Mouse (Mus musculus): ENCODE measurements around the gene Rhd.
"Not testable (repeated sequence)": the region's sequence is repeated elsewhere in the genome, so short reads cannot be mapped to it uniquely, and the experiment has no call there.

Gene Rhd

DNA sequence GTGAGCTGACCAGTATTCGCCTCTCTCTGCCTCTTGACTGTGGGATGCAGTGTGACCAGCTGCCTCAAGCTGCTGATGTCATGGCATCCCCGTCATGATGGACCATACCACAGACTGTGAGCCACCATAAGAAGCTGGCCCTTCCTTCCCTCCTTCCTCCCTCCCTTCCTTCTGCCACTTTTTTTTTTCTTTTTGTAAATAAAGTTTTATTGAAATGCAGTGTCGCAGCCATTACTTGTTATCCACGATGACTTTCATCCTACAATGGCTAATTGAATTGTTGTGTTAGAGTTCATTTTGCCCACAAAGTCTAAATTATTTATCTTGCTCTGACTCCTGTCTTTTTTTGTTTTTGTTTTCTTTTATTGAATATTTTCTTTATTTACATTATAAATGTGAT, 5.8 kb upstream of the Rhd start:
- no peak for DNase-seq

DNA sequence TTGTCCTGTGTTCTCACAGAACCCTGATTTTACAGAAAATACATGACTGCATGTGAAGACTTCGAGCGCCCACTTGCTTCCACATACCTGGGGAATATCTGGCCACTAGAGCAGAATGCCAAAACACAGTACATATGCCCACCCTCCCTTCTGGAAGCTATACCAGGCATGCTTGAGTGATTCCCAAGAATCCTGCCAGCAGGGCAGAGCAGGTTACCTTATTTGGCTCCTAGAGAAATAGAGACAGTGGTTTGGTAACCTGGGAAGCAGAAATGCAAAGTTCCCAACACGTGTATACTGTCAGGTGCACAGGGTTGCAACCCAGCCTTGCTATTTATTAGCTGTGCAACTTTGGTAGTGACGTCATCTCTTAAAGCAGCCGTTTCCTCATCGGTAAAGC, 2.5 kb upstream of the Rhd start:
- DNase-seq, result no peak

DNA sequence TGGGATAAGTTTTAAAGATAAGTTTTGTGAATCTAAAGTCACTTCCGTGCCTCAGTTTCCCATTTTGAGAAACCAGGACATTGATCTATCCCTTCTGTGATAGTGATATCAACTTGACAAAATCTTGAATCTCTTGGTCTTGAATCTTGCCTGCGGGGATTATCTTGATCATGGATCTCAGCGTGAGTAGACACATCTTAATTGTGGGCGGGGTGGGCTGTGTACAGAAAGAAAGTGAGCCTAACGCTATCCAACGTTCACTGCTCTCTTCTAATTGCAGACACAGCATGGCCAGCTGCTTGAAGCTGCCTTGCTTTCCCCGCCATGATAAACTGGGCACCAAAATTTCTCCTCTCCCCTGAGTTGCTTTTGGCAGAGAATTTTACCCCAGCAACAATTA, 1.3 kb upstream of the Rhd start:
- DNase-seq, result no peak

DNA sequence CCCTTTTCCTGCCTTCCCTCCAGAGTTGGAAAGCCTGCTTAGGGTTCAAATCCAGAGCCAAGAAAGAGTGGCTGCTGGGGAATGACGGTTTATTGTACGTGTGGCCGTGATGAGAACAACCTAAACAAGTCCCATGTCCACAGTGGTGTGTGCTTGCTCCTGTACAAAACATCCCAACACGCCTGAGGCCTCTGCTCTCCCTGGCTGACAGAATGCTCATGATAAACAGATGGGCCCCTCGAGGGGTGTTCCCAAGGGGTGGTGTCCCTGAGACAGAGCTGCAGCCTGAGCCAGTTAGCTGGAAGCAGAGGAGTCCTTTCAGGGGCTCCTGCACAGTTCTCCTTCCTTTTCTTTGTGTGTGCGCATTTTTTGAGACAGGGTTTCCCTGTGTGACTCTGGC, 1.0 kb downstream of the Rhd start:
- no peak for DNase-seq

DNA sequence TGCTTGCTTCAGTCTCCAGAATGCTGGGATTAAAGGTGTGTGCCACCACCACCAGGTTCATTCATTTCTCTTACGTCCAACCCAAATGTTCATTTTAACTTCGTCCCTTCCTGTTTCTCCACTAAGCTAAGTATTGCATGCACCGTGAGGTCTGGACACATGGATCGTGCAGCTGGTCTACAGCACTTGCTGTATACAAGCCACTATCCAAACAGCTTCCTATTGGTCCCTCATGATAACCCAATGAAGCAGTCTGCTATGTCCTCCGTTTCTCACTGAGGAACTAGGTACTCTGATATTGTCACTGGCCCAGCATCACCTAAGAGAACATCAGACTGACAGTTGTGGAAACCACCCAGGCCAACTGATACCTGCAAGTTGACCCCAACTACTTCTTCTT, 1.5 kb downstream of the Rhd start:
- DNase-seq, result no peak

DNA sequence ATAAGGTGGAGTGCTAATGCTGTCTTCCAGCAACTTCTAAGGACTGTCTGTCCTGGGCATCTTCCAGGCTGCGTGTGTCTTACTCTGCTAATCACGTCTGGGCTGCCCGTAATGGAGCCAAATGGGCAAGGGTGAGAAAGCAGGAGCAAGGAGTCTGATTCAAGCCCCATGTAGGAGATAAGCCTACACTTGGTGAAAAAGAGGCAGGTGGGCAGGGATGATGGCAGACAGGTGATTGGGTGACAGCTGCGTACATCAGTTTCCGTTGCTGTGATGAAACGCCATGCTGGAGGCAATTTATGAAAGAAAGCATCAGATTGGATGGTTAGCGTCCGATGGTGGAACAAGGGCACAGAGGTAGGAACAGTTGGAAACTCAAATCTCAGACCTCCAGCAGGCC, 2.9 kb downstream of the Rhd start:
- DNase-seq, result no peak

DNA sequence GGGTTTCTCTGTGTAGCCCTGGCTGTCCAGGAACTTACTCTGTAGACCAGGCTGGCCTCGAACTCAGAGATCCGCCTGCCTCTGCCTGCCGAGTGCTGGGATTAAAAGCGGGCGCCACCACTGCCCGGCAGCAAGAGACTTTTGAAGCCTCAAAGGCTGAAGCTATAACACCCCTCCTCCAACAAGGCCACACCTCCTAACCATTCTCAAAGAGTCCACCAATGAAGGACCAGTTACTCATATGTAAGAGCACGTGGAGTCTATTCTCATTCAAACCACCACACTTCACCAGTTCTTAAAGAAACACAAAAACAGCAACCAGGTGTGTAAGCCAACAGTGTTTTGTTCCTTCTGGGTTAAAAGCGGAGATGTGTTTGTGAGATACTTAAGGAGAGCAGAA, 3.3 kb downstream of the Rhd start:
- no peak for DNase-seq

DNA sequence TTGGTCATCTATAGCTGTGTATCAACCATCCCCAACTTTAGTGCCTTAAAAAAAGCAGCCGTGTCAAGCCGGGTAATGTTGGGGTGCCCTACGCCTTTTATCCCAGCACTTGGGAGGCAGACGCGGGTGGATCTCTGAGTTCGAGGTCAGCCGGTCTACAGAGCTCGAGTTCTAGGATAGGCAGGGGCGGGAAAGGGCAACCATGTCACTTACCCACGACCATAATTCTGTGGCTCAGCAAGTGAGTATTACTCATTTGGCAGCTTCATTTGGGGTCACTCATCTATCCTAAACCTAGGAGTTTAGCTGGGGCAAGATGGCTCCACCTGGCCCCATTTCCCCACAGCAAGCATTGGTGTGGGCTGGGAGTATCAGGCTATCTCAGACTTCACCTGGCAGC, 3.7 kb downstream of the Rhd start:
- no peak for DNase-seq

DNA sequence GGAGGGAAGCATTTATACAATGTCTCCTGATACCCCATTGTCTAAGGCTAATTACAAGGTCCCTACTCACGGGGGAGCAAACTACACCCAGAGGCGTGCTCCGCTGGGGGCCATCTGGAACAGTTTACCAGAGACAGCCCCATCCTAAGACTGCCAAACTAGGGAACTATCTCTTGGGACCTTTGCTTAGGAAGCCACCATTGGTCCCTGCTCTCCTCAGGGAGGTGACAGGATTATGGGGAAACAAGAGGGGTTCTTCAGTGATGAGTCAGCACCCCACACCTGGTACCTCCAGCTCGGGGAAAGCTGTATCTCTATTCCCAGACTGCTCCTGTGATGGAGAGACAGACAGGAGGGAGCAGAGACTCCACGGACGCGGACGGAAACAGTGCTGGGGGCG, 4.2 kb downstream of the Rhd start:
- no peak for DNase-seq

DNA sequence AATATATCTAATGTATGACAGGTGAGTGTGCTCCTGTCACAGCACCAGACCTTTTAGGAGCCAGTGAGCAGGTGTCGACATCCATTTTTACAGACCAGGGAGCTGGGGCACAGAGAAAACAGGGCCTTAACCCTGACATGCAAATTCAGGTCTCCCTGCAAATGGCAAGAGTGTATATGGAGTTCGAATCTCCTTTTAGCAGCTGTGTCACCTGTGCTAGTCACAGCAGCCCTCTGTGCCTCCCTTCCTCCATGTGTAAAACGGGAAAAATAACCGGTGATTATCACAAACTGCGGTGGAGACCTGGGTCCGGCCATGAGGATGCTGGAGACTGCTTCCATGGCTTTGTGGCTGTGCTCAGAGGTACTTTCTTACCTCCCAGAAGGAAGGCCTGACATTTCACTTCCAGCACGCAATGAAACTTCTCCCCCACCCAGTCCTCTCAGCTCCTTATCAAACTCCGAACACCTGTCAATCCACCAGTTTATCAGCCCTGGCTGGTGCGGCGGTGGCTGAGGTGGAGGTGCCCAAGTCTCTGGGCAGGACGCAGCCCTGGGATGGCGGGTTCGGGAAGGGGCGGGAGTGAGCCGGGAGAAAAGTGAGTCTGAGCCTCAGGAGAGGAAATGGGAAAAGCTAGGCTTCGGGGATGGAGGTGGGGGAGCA, 4.9 kb downstream of the Rhd start:
- DNase-seq, result no peak

DNA sequence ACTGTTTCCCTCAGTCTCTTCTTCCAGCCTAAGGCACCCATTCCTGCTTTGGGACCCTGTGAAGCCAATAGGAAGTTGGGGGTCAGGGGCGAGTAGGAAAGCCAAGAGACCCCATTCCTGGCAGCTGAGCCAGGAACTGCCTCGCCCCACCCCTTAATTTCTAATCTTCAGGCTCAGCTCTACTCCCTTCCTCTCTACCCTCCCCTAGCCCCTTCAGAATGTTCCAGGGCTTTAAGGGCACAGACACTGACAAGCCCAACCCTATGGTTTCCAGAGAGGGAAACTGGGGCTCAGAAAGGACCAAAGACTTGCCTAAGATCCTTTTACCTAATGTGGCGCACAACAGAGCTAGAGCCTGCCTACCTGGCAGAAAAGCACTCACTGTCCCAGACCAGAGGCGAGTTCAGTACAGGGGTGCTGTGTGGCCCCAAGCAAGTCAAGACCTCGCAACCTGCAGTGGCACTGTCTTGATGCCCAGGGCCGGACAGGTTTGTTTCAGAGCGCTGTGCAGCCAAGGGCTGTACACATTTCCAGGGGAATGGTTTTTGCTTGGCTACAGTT, 5.6 kb downstream of the Rhd start:
- DNase-seq, result no peak

DNA sequence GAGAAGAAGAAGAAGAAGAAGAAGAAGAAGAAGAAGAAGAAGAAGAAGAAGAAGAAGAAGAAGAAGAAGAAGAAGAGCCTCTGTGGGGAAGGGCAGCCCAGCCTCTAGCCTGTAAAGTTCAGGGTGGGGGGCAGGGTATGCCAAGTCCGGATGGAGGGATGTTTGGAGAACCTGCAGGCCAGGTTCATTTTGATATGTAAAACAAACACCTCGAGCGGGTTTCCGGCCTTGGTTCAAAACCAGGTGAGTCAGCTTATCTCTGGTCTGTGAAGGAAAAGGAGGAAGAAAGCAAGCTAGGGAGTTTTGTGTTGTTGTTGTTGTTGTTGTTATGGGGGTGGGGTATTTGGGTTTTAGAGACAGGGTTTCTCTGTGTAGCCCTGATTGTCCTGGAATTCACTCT, 7.1 kb downstream of the Rhd start:
- DNase-seq, result no peak

DNA sequence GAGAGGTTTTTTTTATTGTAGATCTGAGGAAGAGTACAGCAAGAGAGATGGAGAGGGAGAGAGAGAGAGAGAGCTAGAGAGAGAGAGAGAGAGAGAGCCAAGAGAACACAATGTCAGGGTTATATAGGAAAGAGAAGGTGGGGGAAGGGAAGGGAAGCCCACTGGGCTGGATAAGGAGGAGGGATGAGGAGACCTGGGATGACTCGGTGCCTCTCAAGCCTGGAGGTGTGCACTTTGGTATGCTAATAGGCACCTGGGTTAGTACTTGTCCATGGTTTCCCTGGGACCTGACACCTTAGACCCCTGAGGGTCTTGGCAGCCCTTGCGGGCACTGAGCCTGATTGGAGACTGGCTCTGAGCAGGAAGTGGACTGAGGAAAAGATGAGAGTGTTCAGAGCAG, 7.6 kb downstream of the Rhd start:
- no peak for DNase-seq

DNA sequence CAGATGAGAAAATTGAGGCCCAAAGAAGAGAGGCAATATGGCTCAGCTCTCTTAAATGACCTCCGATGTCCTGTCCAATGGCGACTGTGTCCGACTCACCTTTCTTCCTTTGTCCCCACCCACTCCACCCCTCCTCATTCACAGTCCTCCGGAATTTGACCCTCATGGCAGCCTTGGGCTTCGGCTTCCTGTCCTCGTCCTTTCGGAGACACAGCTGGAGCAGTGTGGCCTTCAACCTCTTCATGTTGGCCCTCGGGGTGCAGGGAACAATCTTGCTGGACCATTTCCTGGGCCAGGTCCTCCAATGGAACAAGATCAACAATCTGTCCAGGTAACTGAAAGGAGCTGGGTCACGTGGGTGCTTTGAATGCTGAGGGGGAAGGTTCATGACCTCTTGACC, 11.8 kb downstream of the Rhd start:
- DNase-seq, result no peak

DNA sequence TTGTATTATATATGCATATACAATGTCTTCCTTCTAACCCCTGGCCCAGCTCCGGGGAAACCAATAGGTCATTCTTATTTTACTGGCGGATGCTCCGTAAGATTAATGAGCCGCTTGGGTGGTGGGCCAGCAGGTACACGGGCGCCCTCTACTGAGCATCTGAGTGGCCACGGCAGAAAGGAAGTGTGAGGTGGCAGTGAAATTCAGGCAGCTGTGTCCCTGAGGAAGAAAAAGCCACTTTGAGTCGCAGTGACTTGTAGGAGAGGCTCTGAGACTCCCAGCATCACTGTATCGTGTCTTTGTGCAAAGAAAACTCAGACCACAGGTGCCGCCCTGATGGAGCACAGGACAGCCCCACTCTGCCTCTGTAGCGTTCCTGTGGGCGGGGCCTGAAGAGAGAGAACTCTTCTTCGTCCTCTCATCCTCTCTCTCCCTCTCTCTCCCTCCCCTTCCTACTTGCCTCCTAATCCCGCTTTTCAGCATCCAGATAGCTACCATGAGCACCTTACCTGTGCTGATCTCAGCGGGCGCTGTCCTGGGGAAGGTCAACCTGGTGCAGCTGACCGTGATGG, 15.2 kb downstream of the Rhd start:
- DNase-seq, result peak; percentile 89 to 90

DNA sequence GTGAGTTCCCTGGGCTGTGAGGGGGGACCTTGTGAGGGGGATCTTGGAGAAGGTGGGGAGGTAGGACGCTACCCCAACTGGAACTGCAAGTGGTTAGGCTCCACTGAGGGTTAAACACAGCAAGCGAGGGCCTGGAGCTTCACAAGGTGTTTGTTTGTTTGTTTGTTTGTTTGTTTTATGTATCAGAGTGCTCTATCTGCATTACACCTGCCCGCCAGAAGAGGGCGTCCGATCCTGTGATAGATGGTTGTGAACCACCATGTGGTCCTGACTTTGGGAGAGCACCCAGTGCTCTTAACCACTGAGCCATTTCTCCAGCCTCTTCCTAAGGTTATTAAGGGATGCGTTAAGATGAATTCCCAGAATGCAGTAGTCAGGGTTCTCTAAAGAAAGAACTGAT, 15.7 kb downstream of the Rhd start:
- DNase-seq, result peak; percentile 43 to 52

DNA sequence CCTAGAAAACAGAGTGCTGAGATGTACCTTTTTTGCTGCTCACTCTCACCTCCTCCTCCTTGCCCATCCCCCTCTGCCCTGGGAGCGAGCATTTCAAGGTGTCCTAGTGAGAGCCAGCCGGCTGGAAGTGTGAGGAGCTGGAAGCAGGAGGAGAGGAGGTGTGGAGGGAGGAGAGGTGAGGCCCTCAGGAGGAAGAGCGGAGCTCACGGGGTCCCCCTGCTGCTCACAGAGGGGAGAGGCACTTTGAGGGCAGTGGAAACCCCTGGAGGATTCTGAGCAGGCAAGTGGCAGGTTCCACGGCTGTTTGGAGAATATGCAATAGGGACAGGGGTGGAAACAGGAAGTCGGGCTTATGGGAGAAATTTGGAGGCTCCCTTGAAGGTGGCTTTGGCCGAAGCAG, 18.9 kb downstream of the Rhd start:
- peak; percentile 28 to 31 for DNase-seq

DNA sequence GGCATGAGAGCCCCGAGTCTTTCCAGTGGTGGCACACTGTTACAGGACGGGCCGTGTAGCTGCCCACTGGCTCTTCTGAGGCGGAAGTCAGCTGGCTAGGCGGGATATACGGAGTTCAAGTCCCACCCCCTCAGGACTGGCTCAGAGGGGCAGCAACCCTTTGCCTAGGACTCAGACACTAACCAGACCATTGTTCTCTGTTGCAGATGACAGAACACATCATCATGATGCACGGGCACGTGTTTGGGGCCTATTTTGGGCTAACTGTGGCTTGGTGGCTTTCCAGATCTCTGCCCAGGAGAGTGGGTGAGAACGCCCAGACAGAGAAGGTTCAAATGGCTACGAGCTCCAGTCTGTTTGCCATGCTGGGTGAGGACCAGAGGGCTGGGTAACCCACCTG, 19.5 kb downstream of the Rhd start:
- no peak for DNase-seq

DNA sequence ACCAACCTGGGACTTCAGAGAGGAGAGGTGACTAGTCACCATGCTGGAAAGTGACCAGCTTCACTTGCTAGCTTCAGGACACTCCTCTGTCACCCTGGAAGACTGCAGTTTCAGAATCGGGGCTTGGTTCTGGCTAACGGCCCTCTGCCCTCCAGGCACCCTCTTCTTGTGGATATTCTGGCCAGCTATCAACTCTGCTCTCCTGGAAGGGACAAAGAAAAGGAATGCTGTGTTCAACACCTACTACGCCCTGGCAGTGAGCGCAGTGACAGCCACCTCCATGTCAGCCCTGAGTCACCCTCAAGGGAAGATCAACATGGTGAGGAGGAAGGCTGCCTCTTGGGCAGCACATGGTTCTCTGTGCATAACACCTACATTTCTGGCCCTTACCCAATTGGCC, 20.0 kb downstream of the Rhd start:
- no peak for DNase-seq

DNA sequence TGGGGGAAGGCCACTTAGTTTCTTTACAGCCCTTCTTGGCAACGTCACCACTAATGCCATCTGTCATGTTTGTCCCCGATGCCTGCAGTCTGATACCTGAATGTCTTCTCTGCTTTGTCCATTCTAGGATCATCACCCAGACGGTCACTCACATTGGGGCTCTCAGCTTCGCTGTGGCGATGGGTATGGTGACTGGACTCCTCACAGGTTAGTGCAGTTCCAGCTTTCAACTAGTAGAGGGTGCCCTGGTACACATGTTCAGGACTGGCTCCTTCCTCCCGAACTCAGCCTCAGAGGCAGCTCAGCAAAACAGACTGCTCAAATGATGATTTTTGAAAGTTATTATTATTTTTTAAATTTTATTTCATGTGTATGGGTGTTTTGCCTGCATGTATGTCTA, 27.8 kb downstream of the Rhd start:
- DNase-seq, result peak; percentile 79 to 82

DNA sequence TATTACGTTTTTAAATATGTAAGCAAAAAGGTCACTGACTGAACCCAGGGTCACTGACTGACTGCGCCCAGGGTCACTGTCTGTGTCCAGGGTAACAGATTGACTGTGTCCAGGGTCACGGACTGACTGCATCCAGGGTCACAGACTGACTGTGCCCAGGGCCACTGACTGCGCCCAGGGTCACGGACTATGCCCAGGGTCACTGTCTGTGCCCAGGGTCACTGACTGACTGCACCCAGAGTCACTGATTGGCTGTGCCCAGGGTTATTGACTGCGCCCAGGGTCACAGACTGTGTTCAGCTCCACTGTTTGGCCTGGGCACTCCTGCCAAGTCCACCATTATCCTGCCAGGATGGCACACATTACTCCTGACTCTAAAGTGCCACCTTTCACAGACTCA, 32.9 kb downstream of the Rhd start:
- no peak for DNase-seq

DNA sequence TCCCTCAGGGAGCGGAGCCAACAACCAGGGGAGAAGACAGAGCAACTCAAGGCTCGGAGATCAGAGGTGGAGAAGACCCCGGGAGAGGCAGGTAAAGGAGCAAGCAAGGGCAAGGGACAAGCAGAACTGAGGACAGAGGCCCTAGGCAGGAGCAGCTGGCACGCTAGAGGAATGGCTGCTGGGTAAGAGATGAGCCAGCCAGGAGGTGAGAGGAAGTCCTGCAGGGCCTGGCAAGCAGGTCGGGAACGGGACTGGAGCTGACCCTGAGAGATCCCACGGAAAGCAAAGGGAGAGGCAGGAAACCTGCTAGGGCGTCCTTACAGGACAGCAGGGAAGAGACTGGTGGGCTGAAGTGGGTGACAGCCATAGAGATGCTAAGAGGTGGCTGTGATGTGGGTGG, 36.8 kb downstream of the Rhd start:
- DNase-seq, result no peak

DNA sequence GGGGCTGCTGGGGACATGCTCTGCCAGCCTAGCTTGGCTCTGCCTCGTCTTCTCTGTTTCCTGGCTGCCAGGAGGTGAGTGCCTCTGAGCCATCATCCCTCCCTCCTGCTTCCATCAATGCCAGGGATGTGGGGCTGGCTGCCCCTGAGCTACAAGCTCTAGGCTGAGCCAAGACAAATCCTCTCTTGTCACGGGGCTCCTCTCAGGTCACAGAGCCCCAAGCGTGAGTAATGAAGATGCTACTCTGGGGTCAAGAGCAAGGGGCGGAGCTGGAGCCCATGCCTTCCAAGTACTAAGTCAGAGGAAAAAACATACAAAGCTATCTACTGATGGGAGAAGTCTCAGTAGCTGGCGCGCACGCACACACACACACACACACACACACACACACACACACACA, 38.7 kb downstream of the Rhd start:
- no peak for DNase-seq

DNA sequence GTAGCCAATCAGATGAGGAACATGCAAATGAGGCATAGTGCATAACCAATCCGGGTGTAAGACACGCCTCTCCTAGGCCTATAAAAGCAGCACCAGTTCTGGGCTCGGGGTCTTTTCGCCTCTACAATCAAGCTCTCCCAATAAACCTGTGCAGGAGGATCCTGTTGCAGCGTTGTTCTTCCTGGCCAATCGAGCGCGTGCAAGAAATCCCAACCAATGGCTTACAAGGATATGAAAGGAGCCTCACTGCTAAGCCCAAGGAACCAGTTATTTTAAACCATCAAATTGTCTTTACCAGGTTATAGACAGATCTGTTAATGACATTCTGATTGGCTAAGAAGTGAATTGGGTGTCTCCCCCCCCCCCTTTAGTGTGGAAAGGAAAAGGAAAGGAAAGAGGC, 47.1 kb downstream of the Rhd start:
- DNase-seq, result not testable (repeated sequence)

DNA sequence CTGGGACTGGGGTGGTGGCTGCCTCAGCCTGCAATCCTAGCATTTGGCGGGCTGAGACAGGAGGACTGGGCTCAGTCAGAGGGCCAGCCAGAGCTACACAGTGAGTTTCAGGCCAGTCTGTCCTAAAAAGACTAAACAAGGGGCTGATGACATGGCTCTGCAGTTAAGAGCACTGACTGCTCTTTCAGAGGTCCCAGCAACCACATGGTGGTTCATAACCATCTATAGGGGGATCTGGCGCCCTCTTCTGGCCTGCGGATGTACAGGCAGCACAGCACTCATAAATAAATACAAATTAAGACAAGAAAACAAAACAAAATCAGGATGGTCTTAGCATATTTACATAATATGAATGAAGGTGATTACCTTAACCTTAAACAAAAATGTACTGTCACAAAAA, 49.1 kb downstream of the Rhd start:
- DNase-seq, result peak; percentile 85 to 87

Measured in cerebellum, postnatal 10 days (tissue).